In the genomic region with DNA sequence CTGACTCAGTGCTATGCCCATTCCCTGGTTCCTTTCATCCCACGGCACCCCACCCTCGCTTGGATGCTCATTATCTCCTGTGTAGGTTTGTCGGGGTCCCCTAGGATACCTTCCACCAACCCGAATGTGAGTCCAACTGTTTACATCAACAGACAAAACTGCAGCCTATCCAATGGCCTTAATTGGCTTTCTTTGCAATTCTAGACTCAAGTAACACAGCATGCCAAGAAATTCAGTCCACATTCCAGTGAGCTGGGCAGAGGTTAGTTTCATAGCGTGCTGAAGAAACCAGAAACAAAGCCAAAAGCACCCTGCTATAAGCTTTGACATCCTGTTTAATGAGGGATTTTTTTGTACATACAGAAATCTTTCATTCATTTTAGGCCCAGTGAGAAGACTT, we compare ENCODE assay signal across 15 mouse cellular contexts. TPM values are rescaled to one million over a fixed set of nuclear protein-coding genes. Genes with fewer than 3 reads are reported as not detected.
DNase-seq lines count a peak whose midpoint lies in the region; ATAC-seq and TF ChIP-seq lines count a peak whose summit lies in the region.
"Had no signal": no experiment of that assay in that cellular context is flagged by ENCODE, and none has a peak within 500 bp of the region (broad histone marks: within the 10 kb centered on the region; RNA-seq: fewer than 3 reads in every experiment).

No protein-coding gene starts in this region.

- H3K27me3 ChIP-seq in heart, embryonic 15.5 days = no peaks in the 10 kb centered on the region
- H3K27me3 ChIP-seq in lung, embryonic 14.5 days (ENCODE audit: insufficient read depth, low read length) = no peaks in the 10 kb centered on the region
- no peaks in the 10 kb centered on the region for H3K27me3 ChIP-seq in neural tube, embryonic 15.5 days (replicated peaks)
- H3K27me3 ChIP-seq: hindbrain, embryonic 12.5 days; limb, embryonic 13.5 days; stomach, embryonic 15.5 days had no signal

- no peaks in the 10 kb centered on the region for H3K9me3 ChIP-seq in heart, embryonic 15.5 days (replicated peaks)
- H3K9me3 ChIP-seq in lung, embryonic 14.5 days (ENCODE audit: low read depth, low read length) = no peaks in the 10 kb centered on the region
- 0 out of 2 replicates have a peak, but pooled peaks cover 9% of the 10 kb centered on the region for H3K9me3 ChIP-seq in neural tube, embryonic 15.5 days (replicated peaks)
- H3K9me3 ChIP-seq: stomach, embryonic 15.5 days had no signal

- H3K9ac ChIP-seq in heart, embryonic 15.5 days = no peak overlapping the region
- no peak overlapping the region for H3K9ac ChIP-seq in lung, embryonic 14.5 days
- no peak overlapping the region for H3K9ac ChIP-seq in neural tube, embryonic 15.5 days (replicated peaks)
- H3K9ac ChIP-seq: hindbrain, embryonic 12.5 days; limb, embryonic 13.5 days; stomach, embryonic 15.5 days had no signal

- ATAC-seq in heart, embryonic 15.5 days (replicated peaks; ENCODE audit: insufficient number of reproducible peaks, insufficient read depth, low FRiP score, low read depth) = no peak
- no peak for ATAC-seq in lung, embryonic 14.5 days (ENCODE audit: insufficient read depth)
- no peak for ATAC-seq in neural tube, embryonic 15.5 days (ENCODE audit: low FRiP score)

- no peak for TF ChIP-seq CTCF in lung, embryonic 14.5 days (IDR thresholded peaks at IDR 0.05; ENCODE audit: low read depth)
- no peak for TF ChIP-seq CTCF in embryonic fibroblast, embryonic 13.5 days (IDR thresholded peaks at IDR 0.05; ENCODE audit: borderline replicate concordance, insufficient read depth, low read length)

- DNase-seq in heart, adult 9 months (ENCODE audit: low spot score in 2 of 2) = no peak
- DNase-seq in lung, embryonic 14.5 days = peak; percentile 59
- DNase-seq in lung, adult 18-20 months = no peak
- peak; percentile 67 for DNase-seq in adipocyte (ENCODE audit: low spot score)
- DNase-seq: cerebellum, postnatal 14 days; layer of hippocampus, adult 9-11 months; spleen, adult 18-20 months; thymus, postnatal 14 days had no signal

- TF ChIP-seq POLR2A in embryonic fibroblast, embryonic 13.5 days (IDR thresholded peaks at IDR 0.05; ENCODE audit: low read depth, low read length) = no peak

- peaks cover 19% of the 10 kb centered on the region for H3K4me1 ChIP-seq in heart, embryonic 15.5 days (replicated peaks)
- no peaks in the 10 kb centered on the region for H3K4me1 ChIP-seq in lung, embryonic 14.5 days (ENCODE audit: insufficient read depth)
- H3K4me1 ChIP-seq in embryonic fibroblast, embryonic 13.5 days (ENCODE audit: control insufficient read depth, insufficient read depth, low read length) = no peaks in the 10 kb centered on the region
- H3K4me1 ChIP-seq in neural tube, embryonic 15.5 days = no peaks in the 10 kb centered on the region
- H3K4me1 ChIP-seq: hindbrain, embryonic 12.5 days; midbrain, embryonic 10.5 days had no signal

- H3K36me3 ChIP-seq in heart, embryonic 15.5 days = peaks cover 11% of the 10 kb centered on the region
- 0 out of 2 replicates have a peak, but pooled peaks cover 4% of the 10 kb centered on the region for H3K36me3 ChIP-seq in lung, embryonic 14.5 days (ENCODE audit: insufficient read depth)
- peaks cover 11% of the 10 kb centered on the region for H3K36me3 ChIP-seq in neural tube, embryonic 15.5 days

- peak overlapping the region; percentile 80; the same call in 1 of the 2 replicates for H3K27ac ChIP-seq in heart, embryonic 15.5 days
- no peak overlapping the region for H3K27ac ChIP-seq in lung, embryonic 14.5 days (ENCODE audit: low read depth)
- peak overlapping the region; percentile 37; the same call in 1 of the 2 replicates for H3K27ac ChIP-seq in embryonic fibroblast, embryonic 13.5 days (ENCODE audit: insufficient read depth, low read length)
- H3K27ac ChIP-seq in neural tube, embryonic 15.5 days (replicated peaks) = no peak overlapping the region
- H3K27ac ChIP-seq: hindbrain, embryonic 12.5 days; midbrain, embryonic 10.5 days; stomach, embryonic 15.5 days had no signal

- H3K4me2 ChIP-seq in heart, embryonic 15.5 days = no peak overlapping the region
- no peak overlapping the region for H3K4me2 ChIP-seq in lung, embryonic 14.5 days
- H3K4me2 ChIP-seq in neural tube, embryonic 15.5 days = no peak overlapping the region
- H3K4me2 ChIP-seq: hindbrain, embryonic 12.5 days; limb, embryonic 13.5 days; stomach, embryonic 15.5 days had no signal

- no peak overlapping the region for H3K4me3 ChIP-seq in heart, embryonic 15.5 days
- H3K4me3 ChIP-seq in lung, embryonic 14.5 days (ENCODE audit: low read depth, low read length) = no peak overlapping the region
- no peak overlapping the region for H3K4me3 ChIP-seq in embryonic fibroblast, embryonic 13.5 days (ENCODE audit: insufficient read depth, low read length)
- no peak overlapping the region for H3K4me3 ChIP-seq in neural tube, embryonic 15.5 days (replicated peaks)
- H3K4me3 ChIP-seq: hindbrain, embryonic 12.5 days; limb, embryonic 13.5 days; midbrain, embryonic 10.5 days; stomach, embryonic 15.5 days had no signal

- 70% methylated on average over 5 of the region's 5 CpGs for WGBS in heart, embryonic 15.5 days
- 67% methylated on average over 5 of the region's 5 CpGs for WGBS in lung, embryonic 14.5 days
- 84% methylated on average over 5 of the region's 5 CpGs for WGBS in neural tube, embryonic 15.5 days

RNA-seq across cellular contexts. Expression of a gene that starts 22.4 kb away (rescaled TPM):
- polyA plus RNA-seq in heart, embryonic 15.5 days (2015; fragmentation: Nextera tagmentation; extraction: Ambion mirVana) = 16.5 and 17.2 TPM in 2 replicates
- 7.7 and 8.2 TPM in 2 replicates for polyA plus RNA-seq in lung, embryonic 14.5 days (2014; fragmentation: Nextera tagmentation; extraction: Ambion mirVana)
- polyA plus RNA-seq in embryonic fibroblast, embryonic 13.5 days (2011; ENCODE audit: insufficient read length, low read depth, missing spikeins) = 5.4 and 5.7 TPM in 2 replicates
- polyA plus RNA-seq in neural tube, embryonic 15.5 days (2015; fragmentation: Nextera tagmentation; extraction: Ambion mirVana) = 8.6 and 11.1 TPM in 2 replicates

RNA-seq across cellular contexts. Expression of a gene that starts 45.8 kb away (rescaled TPM):
- 340 and 352 TPM in 2 replicates for polyA plus RNA-seq in heart, embryonic 15.5 days (2015; fragmentation: Nextera tagmentation; extraction: Ambion mirVana)
- 367 and 368 TPM in 2 replicates for polyA plus RNA-seq in lung, embryonic 14.5 days (2014; fragmentation: Nextera tagmentation; extraction: Ambion mirVana)
- polyA plus RNA-seq in embryonic fibroblast, embryonic 13.5 days (2011; ENCODE audit: insufficient read length, low read depth, missing spikeins) = 209 and 221 TPM in 2 replicates
- polyA plus RNA-seq in neural tube, embryonic 15.5 days (2015; fragmentation: Nextera tagmentation; extraction: Ambion mirVana) = 346 and 374 TPM in 2 replicates

Comparison
In these comparisons a context has a peak if more than half of its experiments do, and no peak if none do; other contexts are left out.
1. DNase-seq: peak in lung, embryonic 14.5 days (single experiment) and adipocyte (single experiment); none in heart, adult 9 months (0 of 2) and lung, adult 18-20 months (0 of 2).
2. H3K27ac ChIP-seq: peak in heart, embryonic 15.5 days (single experiment) and embryonic fibroblast, embryonic 13.5 days (single experiment); none in lung, embryonic 14.5 days (single experiment) and neural tube, embryonic 15.5 days (single experiment).